Mouse (Mus musculus) T-helper 2 cell (primary cell): ENCODE measurements at regions not wholly inside any gene's neighbourhood (a gene's known extent, or its start where the extent isn't known, plus 50 kb on each side); places are given as distances from the start of the nearest gene placed in this dataset.
"Not testable (repeated sequence)": the region's sequence is repeated elsewhere in the genome, so short reads cannot be mapped to it uniquely, and the experiment has no call there.

ENCODE experiments used
- in situ Hi-C: fragments of 300-600 bp; cut with MboI, MseI; formaldehyde crosslinking; loops from one replicate; pipeline ENCODE4 v1.15.1; 2025; ENCODE audit warnings: high pct_unique_total_duplicates

DNA sequence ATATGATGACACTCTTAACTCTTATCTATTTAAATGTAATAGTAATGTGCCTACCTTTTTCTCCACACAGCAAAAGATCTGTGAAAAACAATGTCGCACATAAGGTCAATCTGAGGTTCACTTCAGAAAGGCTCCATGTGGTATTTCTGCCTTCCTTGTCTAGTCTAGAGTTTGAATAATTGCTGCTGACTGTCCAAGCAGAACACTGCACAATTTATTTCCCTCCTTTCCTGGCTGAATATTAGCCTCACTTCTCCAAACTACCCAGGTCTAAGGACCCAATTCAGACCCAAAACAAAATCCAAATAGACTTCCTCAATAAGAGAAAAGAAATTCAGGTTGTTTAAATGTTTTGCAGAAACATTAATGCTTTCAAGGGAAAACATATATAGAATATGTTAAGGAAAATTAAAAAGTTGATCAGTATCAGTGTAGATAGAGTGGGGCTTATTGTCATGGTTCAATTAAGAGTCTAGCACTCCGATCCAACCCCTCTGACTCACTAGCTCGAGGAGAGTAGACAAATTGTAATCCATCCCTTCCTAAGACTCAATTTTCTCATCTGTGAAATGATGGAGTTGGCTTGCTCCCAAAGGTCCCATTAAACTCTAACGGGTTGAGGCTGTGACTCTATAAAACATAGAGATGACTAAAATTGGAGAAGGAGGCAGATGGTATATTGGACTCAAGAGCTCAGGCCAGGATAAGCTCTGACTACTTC lies 215.4 kb upstream of the Tbl1xr1 start:
- in situ Hi-C loops = no loop called here

DNA sequence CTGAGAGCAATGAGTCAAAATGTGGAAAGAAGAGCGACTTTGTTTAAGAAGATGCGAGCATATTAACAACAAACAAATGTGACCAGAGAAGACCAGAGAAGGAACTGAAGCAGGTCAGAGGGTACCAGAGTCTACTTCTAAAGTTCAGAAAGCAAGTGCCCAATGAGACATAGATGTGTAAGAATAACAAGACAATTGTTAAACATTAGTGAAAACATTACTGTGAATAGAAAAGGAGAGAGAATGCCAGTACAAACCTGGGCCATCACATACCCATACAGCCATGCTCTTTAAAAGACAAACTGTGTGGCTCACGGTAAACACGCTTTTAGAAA lies 214.8 kb upstream of the Tbl1xr1 start:
- in situ Hi-C loops = no loop called here

- in situ Hi-C loops = no loop called here
These were observed 212.1 kb upstream of the Tbl1xr1 start for GRCm38 (mm10) chr3:21864391-21864790.

- in situ Hi-C loops = no loop called here
These were observed 210.6 kb upstream of the Tbl1xr1 start for GRCm38 (mm10) chr3:21865856-21866255.

DNA sequence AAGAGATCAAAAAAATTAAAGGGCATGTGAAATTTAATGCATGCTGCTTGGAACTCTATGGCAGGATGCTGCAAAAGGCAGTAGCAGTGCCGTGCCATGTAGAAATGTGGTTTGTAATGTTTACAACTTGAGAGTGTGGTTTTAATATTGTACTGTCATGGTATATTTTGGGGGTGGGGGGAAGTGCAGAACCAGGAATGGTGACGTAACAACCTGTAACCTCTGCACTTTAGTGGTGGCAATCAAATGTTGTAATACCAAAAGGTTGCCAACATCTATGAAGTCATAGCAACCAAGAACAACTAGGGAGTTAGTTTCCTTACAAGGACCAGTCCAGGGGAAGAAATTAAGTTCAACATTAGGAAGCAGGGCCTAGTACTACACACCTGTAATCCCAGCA lies 198.1 kb upstream of the Tbl1xr1 start:
- in situ Hi-C loops = no loop called here

DNA sequence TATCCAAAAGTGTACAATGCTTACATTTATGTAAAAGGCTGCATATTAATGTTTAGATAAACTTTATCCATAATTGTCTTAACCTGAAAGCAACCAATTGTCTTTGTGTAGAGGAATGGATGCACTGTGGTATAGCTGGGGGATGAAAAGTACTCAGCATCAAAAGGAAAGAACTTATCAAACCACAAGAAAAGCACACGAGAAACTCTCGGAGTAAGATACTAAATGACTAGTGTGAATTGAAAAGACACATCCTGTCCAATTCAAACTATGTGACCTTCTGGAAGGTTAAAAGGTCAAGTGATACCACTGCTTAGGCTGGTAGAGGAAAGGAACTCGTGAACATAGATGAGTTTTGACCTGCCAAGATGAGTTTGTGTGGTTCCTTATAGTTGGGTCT lies 192.2 kb upstream of the Tbl1xr1 start:
- in situ Hi-C loops = no loop called here

DNA sequence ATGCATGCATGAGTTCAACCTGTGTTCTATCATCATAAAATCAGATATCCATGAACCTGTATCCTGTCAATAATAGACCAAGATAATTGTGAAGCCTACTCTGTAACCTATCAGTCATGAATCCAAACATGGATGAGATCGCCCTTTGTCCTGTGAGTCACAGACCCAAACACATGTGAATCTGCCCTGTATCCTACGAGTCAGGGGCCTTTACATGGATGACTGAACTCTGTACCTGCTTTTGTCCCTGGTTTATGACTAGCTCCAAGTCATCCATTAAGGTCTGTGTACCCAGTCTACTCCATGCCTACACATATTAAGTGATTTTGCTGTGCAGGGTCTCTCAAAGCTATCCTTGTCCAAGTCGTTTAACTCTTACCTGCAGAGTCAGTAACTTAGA lies 187.7 kb upstream of the Tbl1xr1 start:
- in situ Hi-C loops = no loop called here

DNA sequence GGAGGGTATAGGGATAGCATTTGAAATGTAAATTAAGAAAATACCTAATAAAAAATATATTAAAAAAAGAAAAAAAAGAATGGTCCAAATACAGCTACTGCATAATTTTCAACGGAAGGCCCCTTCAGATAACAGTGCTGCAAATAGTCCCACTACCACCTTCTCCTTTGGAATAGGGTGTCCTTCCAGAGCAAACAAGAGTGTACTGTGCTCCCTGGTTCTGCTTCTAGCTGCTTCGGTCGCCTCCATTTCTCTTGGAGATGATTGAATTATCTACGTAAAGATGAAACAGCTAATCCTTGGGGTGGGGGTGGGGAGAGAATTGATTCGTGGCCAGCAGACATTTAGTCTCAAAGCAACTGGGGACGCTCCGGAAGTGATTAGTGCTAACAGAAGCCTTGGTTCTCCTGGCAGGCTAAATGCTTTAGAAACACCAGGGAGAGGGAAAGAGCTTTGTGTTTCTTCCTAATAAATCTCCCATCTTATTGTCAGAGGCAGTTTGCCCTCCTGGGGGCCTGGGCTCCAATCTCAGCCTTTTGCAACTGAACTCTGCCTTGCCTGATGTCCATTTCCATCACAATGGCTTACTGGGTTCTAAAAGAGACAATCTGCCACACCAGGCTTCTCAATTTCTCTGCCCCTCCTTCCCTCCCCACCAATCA lies 184.5 kb upstream of the Tbl1xr1 start:
- in situ Hi-C loops = no loop called here

GRCm38 (mm10) chr3:21892864-21893404 lies 183.5 kb upstream of the Tbl1xr1 start:
- in situ Hi-C loops = no loop called here

DNA sequence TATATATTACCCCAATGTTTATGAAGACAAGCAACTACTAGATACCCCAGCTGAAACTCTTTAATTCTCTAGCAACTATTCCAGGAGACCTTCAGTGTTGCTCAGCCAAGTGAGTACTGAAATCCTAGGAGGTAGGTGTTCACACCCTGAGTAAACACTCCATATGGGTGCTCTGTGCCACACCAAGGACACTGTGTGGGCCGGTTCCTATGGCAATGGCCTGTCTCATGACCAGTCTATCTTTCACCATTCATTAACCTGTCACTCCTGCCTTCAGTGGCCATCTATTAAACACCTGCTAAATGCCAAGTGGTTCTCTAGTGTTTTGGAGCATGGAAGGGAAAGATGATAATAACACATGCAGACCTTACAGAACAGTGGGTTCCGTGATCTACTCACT lies 180.9 kb upstream of the Tbl1xr1 start:
- in situ Hi-C loops = no loop called here

DNA sequence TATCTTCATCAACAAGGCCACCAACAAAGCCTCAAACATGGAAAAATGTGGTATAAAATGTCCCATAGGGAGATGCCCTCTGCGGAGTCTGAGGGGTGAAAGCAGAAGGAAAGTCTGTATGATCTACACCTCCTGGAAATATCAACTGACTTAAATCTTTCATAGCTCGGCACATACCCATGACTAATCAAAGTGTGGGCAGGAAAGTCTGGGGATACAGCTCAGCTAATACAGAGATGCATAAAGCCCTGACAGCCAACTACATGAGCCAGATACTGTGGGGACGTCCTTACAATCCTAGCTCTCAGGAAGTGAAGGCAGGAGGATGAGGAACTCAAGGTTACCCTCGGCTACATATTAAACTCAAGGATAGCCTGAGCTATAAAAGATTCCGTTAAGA lies 178.2 kb upstream of the Tbl1xr1 start:
- in situ Hi-C loops = no loop called here

DNA sequence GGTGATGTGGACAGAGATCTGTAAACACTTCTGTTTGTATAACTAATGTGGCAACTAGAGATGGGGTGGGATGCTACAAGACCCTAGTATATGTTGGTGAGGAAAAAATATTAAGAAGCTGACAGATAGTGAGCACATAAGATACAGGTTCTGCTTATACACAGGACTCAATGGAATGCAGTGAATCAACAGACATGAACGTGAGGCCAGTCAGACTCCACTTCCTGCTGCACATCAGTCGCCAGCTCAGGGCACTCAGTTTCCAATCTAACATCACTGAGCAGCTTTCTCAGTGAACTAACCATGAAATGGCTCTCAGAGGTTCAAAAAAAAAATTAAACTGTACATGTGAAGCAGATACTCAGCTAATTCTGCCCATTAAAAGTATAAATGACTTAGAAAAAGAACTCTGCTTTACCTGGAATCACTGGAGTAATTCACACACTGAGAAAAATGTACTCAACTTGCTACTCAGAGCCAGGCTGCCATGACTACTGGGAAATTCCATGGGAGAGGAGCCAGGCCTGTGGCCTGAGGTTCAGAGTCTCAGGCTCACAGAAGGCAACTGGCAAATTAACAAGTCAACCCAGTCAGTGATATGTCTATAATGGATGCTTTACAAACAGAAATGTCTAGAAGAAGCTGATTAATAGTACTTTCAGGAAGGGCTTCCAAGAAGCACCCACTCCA lies 170.9 kb upstream of the Tbl1xr1 start:
- in situ Hi-C loops = no loop called here

DNA sequence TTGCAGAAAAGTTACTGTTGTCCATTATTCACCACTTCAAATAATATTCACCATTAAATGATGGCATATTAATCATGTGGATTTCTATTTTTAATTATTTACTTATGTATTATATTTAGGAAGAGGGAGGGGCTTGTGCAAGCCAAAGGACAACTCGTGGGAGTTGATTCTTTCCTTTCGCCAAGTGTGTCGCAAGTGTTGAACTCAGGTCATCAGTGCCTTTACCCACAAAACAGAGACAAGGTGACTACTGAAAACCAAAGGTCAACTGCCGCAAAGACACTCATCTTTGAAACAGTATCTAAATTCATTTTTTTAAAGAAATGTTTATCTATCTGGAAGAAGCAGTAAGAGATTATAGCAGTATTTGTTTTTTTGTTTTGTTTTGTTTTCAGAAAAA lies 167.6 kb upstream of the Tbl1xr1 start:
- in situ Hi-C loops = no loop called here

GRCm38 (mm10) chr3:21910080-21910479 lies 166.4 kb upstream of the Tbl1xr1 start:
- in situ Hi-C loops = no loop called here

DNA sequence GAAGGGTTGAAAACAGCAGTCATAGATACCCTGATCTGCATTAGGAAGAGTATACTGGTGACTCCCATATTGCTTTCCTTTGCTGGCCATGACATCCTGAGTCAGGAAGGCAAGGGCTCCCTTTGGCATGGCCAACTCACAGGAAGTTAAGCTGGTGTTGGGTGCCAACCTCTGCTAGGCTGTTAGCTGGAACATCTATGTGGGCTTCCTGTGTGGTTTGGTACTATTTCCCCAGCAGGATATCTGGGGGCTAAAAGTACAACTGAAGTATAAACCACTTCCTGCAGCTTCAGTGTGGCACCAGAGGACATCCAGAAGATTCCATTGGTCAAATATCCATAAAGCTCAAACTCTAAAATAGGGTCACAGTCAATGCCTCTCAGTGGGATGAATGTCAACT lies 165.4 kb upstream of the Tbl1xr1 start:
- in situ Hi-C loops = no loop called here

GRCm38 (mm10) chr3:21917228-21917910 lies 159.1 kb upstream of the Tbl1xr1 start:
- in situ Hi-C loops = no loop called here

DNA sequence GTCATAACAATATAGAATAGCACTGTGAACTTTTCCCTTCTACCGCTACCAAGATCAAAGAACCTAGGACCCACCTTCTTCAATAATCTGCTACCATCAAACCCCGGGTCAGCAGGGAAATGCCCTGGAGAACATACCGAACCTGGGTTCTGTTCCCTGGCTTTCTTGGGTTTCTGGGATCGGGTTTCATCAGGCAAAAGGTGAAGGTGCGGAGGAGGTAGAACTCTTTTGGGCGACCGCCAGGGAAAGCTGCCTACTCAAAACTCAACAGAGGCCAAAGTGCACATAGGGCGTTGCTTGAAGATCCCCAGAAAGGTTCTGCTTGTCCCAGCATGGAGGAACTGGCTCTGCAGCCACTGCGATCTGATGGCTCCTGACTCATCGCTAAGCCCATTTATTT lies 158.0 kb upstream of the Tbl1xr1 start:
- in situ Hi-C loops = no loop called here

DNA sequence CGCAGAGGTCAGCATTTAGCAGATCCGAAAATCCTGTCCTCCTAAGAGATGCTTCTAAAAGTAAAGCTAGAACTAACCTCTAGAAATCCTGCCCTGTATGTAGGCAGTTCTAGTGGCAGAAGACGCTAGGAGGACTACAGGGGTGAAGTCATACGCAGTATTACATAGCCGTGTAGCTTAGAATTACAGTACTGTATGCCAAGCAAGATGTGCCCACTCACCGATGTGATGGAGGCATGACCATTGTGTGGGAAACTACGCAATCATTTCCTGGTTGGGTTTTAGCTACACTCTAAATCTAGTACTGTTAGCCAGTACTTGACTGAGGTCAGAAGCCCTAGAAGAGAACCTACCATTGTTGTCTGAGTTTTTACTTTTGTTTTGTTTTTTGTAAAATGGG lies 156.5 kb upstream of the Tbl1xr1 start:
- in situ Hi-C loops = loop anchor here (10.0 kb wide), 1 partner anchor 355 kb away; no protein-coding TSS in a partner anchor

DNA sequence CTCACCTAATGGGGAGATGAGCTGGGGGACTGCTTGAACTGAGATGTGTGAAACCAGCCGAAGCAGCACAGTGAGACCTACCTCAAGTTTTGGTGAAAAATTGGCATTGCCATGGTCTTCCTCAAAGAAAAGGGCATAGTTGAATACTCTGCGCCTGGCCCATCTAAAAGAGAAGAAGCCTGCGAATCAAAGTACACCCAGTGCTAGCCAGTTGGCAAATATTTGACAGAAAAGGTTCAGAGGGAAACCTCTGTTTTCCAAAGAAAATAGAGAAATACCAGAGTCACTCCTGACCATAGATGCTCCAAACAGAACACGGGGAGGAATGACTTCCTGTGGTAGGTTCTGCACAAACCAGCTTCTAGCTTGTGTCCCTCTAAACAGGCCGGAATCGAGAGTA lies 144.5 kb upstream of the Tbl1xr1 start:
- in situ Hi-C loops = no loop called here

DNA sequence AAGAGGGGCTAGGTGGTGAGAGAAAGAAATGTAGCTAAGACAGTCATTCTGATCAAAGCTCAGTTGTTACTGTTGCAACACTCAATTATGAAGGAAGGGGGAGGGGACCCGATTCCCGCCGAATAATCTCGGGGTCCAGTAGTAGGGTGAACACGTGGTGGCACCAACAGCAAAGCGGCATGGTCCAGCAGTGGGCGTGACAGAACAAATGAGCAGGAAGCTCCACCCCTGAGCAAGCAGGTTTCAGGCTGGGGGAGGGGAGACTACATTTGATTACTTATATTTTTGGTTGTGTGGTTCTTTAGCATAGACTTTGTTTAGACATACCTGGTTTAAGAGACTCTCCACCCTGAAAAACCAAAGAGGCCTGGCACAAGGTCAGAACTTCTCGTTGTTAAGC lies 143.8 kb upstream of the Tbl1xr1 start:
- in situ Hi-C loops = not testable (repeated sequence)

GRCm38 (mm10) chr3:21934731-21935271 lies 141.7 kb upstream of the Tbl1xr1 start:
- in situ Hi-C loops = loop anchor here (5.0 kb wide), 3 partner anchors 52 to 258 kb away; partner anchors contain the start of gene Tbl1xr1
